Mouse (Mus musculus) heart, embryonic 11.5 days (tissue): ENCODE results near the gene Cyba. TPM values are rescaled to one million over a fixed set of nuclear protein-coding genes. Genes with fewer than 3 reads are reported as not detected.
A peak's percentile ranks its signal among the peaks of the same experiment; 100 is the strongest.

Experiments
- ATAC-seq: fragments of 200-750 bp; cut with Nextera tagmentation; replicated peaks from 2 replicates; pipeline ENCODE4 v1.8.0; 2017; ENCODE audit warnings: moderate library complexity; ENCODE audit not compliant: insufficient number of reproducible peaks, low FRiP score, low TSS enrichment
- H3K27ac ChIP-seq: fragments of 300-500 bp; sonication (generic); 2 replicates; pipeline ENCODE4 v1.5.1; 2014; ENCODE audit warnings: mild to moderate bottlenecking, low read depth, low read length
- H3K27me3 ChIP-seq: fragments of 300-500 bp; sonication (generic); 2 replicates; pipeline ENCODE4 v1.6.1; 2014; ENCODE audit warnings: mild to moderate bottlenecking, low read length, mixed read lengths; ENCODE audit not compliant: control insufficient read depth, insufficient read depth
- H3K36me3 ChIP-seq: fragments of 300-500 bp; sonication (generic); 2 replicates; pipeline ENCODE4 v1.6.1; 2014; ENCODE audit warnings: mild to moderate bottlenecking, low read length, moderate library complexity, mixed read lengths; ENCODE audit not compliant: control insufficient read depth, insufficient read depth
- H3K4me1 ChIP-seq: fragments of 300-500 bp; sonication (generic); 2 replicates; pipeline ENCODE4 v1.6.1; 2014; ENCODE audit warnings: low read length; ENCODE audit not compliant: control insufficient read depth, insufficient read depth
- H3K4me2 ChIP-seq: fragments of 300-500 bp; sonication (generic); 2 replicates; pipeline ENCODE4 v1.6.1; 2014; ENCODE audit warnings: mild to moderate bottlenecking, moderate library complexity
- H3K4me3 ChIP-seq: fragments of 300-500 bp; sonication (generic); 2 replicates; pipeline ENCODE4 v1.5.1; 2014; ENCODE audit warnings: low read depth, low read length
- H3K9ac ChIP-seq: fragments of 300-500 bp; sonication (generic); 2 replicates; pipeline ENCODE4 v1.6.1; 2014; ENCODE audit warnings: mild to moderate bottlenecking, low read depth, low read length, moderate library complexity
- H3K9me3 ChIP-seq: fragments of 300-500 bp; sonication (generic); replicated peaks from 2 replicates; pipeline ENCODE4 v1.6.1; 2016; ENCODE audit warnings: low read length; ENCODE audit not compliant: control insufficient read depth
- WGBS: fragments of 180-500 bp; shearing (Covaris S2); extraction: QIAGEN DNeasy Blood & Tissue Kit; methylation state at CpG from one replicate; pipeline ENCODE4 v1.1.7; 2014; ENCODE audit not compliant: insufficient replicate concordance; 5-methylcytosine and 5-hydroxymethylcytosine counted together
- polyA plus RNA-seq: library from polyadenylated mRNA; unstranded; fragments of >200 nt; fragmentation: Nextera tagmentation; extraction: Ambion mirVana; gene quantifications from 2 replicates; pipeline ENCODE4 v1.2.1, GENCODE M21; 2014

Gene Cyba
- 169 and 174 TPM in 2 replicates for polyA plus RNA-seq

DNA sequence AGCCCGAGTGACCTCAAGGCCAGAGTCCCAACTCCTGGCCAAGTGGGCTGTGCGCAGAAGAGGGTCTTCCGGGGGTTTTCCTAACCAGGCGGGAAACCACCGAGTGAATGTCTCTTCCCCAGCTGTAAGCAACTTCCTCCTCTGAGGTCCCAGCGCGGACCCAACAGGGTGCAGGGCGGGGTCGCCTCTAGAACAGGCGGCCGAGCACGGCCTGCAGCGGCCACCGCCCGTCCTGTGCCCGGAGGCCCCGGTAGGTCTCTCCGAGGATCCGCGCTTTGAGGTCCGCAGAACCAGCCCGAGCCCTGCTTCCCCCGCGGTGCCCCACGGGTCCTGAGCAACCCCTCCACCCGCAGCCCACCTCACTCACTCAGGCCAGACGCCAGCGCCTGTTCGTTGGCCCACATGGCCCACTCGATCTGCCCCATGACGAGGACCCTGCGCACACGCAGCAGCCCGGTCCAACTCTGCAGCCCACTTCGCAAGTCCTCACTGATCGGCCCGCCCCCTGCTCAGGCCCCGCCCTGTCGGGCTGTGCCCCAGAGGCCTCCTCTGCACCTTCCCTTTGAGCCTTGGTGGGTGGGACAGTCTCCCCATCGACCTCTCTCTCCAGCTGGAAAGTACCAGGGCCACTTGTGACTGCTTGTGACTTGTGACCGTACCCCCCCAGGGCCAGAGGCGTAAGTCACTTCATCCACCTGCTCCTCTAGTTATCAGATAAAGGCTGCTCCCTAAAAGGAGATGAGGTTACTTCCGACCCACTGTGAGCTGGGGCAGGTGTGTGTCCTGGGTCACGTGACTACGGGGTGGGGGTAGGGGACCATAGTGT is at the start of gene Cyba:
Gene Cyba (minus strand): TSS at position 488 of the 826 bp plus-strand sequence.
- Histone ChIP-seq H3K27me3 (no peaks in the 10 kb centered on the region), H3K4me1 (peaks cover 13% of the 10 kb centered on the region; the same call in 1 of the 2 replicates), H3K4me3 (peak within 1 kb of the TSS; percentile 65), H3K9ac (peak within 1 kb of the TSS; percentile 81), H3K36me3 (peaks cover 14% of the 10 kb centered on the region), H3K4me2 (peak within 1 kb of the TSS; percentile 96), H3K9me3 (no peaks in the 10 kb centered on the region), H3K27ac (peak within 1 kb of the TSS; percentile 29)
- WGBS: 6% methylated on average over 39 of the region's 45 CpGs
- peak; percentile 73 for ATAC-seq

DNA sequence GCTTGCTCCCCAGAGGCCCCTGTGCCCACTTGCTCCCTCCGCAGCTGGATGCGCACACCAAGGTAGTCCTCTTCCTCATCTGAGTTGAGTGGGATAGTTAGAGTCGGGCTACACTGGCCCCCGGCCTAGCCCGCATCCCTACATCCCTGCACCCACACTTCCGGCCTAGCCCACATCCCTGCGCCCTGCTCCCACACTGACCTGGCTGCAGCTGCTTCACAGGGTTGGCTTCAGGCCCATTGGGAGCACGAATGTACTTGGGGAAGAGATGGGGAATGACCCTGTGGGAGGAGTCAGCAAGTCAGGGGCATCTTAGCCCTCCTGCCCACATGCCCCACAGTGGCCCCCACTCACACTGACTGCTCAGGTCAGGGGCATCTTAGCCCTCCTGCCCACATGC is 49.7 kb upstream of the Cyba start:
- no peak overlapping the region for H3K27ac ChIP-seq
- H3K9me3 ChIP-seq: no peaks in the 10 kb centered on the region
- WGBS: 98% methylated on average over 8 of the region's 8 CpGs
- H3K9ac ChIP-seq: no peak overlapping the region
- H3K4me2 ChIP-seq: no peak overlapping the region
- no peak for ATAC-seq
- peaks cover 62% of the 10 kb centered on the region for H3K36me3 ChIP-seq
- no peaks in the 10 kb centered on the region for H3K4me1 ChIP-seq
- H3K27me3 ChIP-seq: no peaks in the 10 kb centered on the region
- H3K4me3 ChIP-seq: no peak overlapping the region

DNA sequence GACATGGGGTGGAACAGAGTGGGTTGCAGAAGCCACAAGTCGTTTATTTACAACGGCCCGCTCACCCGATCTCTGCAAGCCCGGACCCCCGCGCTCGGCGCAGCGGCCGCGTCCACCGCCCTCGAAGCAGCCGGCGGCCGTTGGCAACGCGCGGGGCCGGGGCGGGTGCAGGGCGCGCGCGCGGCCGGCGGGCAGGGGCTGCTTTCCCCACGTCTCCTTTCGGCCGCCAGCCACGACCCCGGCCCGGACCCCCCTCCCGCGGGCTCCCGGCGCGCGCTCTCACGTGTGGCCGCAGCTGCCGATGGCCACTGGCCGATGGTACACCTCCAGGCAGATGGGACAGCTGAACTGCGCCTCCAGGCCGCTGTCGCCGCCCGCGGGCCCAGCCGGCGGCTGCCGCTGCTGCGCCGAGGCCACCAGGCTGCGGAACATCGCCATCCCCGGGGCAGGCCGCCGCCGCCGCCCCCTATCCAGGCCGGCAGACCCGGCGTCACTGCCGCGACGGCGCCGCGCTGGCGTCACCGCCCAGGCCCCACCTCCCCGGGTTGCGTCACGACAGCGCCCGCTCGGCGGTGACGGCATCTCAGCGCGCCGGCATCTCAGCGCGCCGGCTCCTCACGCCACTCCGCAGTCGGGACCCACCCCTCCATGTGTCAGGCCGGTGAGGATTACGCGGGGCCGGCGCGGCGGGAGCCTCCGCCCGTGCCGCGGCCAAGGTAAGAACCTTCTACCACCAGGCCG is 43.0 kb upstream of the Cyba start, which contains the start of the genes Rnf166 and Ctu2:
Gene Rnf166 (minus strand): TSS at position 485 of the 741 bp plus-strand sequence.
Gene Ctu2 (plus strand): TSS at position 564 of the 741 bp plus-strand sequence.
- Histone ChIP-seq H3K36me3 (peaks cover 7% of the 10 kb centered on the region), H3K4me2 (peak within 1 kb of the TSS; percentile 95)
- WGBS: under 1% methylated on average over 80 of the region's 103 CpGs

DNA sequence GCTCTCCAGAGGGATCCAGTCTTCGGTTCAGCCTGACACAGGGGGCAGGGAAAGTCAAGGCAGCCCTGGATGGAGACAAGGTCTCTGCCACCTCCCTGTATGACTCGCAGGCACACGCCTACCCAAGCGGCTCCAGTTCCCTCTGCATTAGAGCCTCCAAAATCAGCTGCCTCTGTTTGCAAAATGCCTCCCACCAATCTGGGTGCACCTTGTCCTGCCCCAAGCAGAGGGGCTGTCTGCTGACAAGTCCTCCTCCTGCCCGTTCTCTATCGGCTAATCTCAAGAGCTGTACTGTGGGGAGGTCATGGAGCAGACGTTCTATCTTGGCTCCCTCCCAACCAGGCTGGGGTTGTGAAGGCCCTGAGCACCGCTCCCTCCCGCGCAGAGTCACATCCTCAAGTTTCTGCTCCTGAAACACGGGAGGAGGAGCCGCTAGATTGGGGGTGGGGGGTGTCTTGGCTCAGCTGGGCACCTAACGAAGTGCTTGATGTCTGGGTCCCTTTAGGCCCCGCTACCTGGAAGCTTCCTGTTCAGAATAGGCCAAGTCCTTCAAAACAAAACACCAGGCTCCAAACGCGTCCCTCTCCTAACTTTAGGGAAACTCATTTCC is 42.3 kb upstream of the Cyba start:
- ATAC-seq: no peak; the same call in 1 of the 2 replicates
- WGBS: 7% methylated on average over 16 of the region's 16 CpGs

More for the DNA sequence above, 43.0 kb upstream of the Cyba start, which contains the start of the genes Rnf166 and Ctu2:
- peak; percentile 86 for ATAC-seq
- Histone ChIP-seq H3K4me3 (peak within 1 kb of the TSS; percentile 100), H3K9me3 (no peaks in the 10 kb centered on the region), H3K9ac (peak within 1 kb of the TSS; percentile 93), H3K27ac (peak within 1 kb of the TSS; percentile 84), H3K27me3 (no peaks in the 10 kb centered on the region), H3K4me1 (peaks cover 12% of the 10 kb centered on the region)

DNA sequence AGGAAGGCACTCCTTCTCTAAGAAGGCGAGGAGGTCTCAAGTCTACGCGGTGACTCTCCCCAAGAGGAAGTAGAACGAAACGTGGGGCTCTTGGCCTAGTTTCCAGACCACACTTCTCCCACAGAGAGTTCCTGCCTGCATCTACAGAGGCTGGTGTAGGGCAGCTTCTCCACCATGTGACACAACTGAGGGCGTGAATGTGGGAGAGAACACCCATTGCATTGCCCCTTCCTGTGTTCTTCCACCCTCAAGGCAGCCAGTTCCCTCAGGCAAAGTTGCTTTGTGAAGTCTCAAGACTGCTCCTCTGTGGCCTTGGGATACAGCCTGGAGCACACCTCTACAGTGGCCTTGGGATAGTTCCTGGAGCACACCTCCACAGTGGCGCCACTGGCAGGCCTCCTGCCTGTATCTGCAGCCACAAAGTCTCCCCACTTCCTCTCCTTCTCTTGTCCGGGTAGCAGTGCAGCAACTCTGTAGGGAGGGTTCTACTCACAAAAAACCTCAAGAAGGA is 41.2 kb upstream of the Cyba start:
- ATAC-seq: no peak
- Histone ChIP-seq H3K27me3 (no peaks in the 10 kb centered on the region), H3K9ac (no peak overlapping the region), H3K4me1 (peaks cover 12% of the 10 kb centered on the region), H3K27ac (no peak overlapping the region), H3K36me3 (peaks cover 6% of the 10 kb centered on the region), H3K4me2 (no peak overlapping the region), H3K9me3 (no peaks in the 10 kb centered on the region), H3K4me3 (no peak overlapping the region)
- 85% methylated on average over 8 of the region's 8 CpGs for WGBS

More for the DNA sequence above, 42.3 kb upstream of the Cyba start:
- peak overlapping the region; percentile 95 for H3K4me2 ChIP-seq
- H3K36me3 ChIP-seq: peaks cover 6% of the 10 kb centered on the region; the same call in 1 of the 2 replicates
- H3K27me3 ChIP-seq: no peaks in the 10 kb centered on the region
- peak overlapping the region; percentile 93 for H3K9ac ChIP-seq
- peak overlapping the region; percentile 100 for H3K4me3 ChIP-seq
- H3K27ac ChIP-seq: peak overlapping the region; percentile 84
- no peaks in the 10 kb centered on the region for H3K9me3 ChIP-seq
- peaks cover 12% of the 10 kb centered on the region for H3K4me1 ChIP-seq

DNA sequence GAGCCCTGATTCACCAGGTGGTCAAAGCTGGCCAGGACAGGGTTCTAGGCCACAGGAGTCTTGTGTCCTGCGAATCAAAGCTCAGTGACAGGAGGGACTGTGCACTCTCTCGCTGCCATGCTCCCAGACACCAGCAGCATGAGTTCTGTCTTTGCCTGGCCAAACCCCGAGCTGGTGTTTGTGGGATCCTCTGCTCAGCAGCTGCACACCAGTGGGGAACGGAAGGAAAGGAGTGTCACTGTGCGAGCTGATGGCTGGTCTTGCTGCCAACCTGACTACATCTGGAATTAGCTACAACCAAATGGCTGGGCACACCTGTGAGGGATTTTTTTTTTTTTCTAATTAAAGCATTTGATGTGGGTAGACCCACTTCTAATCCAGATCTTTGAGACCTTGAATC is 38.0 kb upstream of the Cyba start:
- 74% methylated on average over 5 of the region's 5 CpGs for WGBS
- H3K4me2 ChIP-seq: no peak overlapping the region
- ATAC-seq: no peak
- no peaks in the 10 kb centered on the region for H3K27me3 ChIP-seq
- H3K9ac ChIP-seq: no peak overlapping the region
- peaks cover 5% of the 10 kb centered on the region for H3K4me1 ChIP-seq
- no peak overlapping the region for H3K27ac ChIP-seq
- H3K9me3 ChIP-seq: no peaks in the 10 kb centered on the region
- H3K4me3 ChIP-seq: no peak overlapping the region
- H3K36me3 ChIP-seq: peaks cover 19% of the 10 kb centered on the region

DNA sequence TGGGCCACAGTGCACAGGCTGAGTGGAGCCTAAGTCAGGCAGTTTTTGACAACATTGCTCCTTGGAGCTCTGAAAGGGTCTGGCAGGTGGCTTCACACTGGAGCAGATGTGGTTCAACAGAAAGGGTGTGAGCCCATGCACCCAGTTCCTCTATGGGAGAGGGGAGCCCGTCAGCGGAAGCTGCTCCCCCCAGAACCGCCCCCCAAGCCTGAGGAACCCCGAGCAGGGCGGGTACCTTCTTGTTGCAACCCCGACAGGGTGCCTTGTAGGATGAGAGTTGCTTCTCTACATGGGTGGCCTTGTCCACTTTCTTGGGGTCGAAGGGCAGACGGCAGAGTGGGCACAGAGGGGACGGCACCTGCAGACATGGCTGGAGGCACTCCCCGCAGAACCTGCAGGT is 37.2 kb upstream of the Cyba start:
- Histone ChIP-seq H3K27ac (no peak overlapping the region), H3K4me1 (peaks cover 3% of the 10 kb centered on the region), H3K9me3 (no peaks in the 10 kb centered on the region), H3K4me2 (no peak overlapping the region), H3K36me3 (peaks cover 19% of the 10 kb centered on the region), H3K9ac (no peak overlapping the region), H3K27me3 (no peaks in the 10 kb centered on the region), H3K4me3 (no peak overlapping the region)
- WGBS: 89% methylated on average over 10 of the region's 10 CpGs
- ATAC-seq: no peak

DNA sequence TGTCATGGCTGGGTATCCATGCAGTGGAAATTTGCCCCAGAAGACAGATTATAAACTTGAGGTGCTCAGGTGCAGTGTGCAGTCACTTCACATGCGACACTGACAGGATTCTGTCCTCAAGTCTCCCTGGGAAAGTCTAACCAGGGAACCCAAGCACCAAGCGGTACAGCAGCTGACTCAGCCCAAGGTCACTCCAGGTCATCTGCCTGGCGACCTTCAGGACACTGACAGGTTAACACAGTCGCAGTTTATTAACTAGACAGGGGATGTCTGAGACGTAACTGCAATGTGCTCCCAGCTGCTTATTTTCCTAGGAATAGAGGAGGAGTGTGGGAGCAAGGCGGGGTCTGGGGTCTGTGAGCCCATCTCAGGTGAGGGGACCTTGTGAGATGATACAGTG is 36.7 kb upstream of the Cyba start:
- Histone ChIP-seq H3K9me3 (no peaks in the 10 kb centered on the region), H3K4me1 (no peaks in the 10 kb centered on the region; the same call in 1 of the 2 replicates), H3K36me3 (peaks cover 19% of the 10 kb centered on the region), H3K4me2 (no peak overlapping the region), H3K27ac (no peak overlapping the region), H3K27me3 (no peaks in the 10 kb centered on the region), H3K4me3 (no peak overlapping the region), H3K9ac (no peak overlapping the region)
- ATAC-seq: no peak
- 70% methylated on average over 6 of the region's 6 CpGs for WGBS
